Mouse (Mus musculus): ENCODE results near the gene Nedd9.

DNA sequence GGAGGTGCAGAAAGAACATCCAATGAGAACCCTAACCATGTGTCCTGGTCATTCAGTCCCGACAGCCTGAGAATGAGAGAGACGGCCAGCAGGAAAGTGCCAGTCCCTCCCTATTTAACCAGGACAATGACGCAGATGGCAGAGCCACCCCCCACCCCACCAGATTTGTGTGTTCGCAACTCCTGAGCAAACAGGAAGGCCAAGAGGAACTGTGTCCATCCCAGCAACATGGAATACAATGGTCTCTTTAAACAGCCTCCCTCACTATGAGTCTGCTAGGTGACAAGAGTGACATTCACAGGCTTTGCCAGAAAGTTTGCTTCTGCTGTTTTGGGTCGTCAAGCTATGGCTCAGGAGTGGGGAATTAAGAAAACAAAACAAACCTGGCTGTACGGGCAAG lies 141.9 kb downstream of the Nedd9 start:
- TF ChIP-seq GATA1 (IDR thresholded peaks at IDR 0.05; ENCODE audit: low read length) (no peak), TAL1 (IDR thresholded peaks at IDR 0.05; ENCODE audit: low read length) (no peak)
